Mouse (Mus musculus): ENCODE results near the gene Igsf23.
A peak's percentile ranks its signal among the peaks of the same experiment; 100 is the strongest.
"Not testable (repeated sequence)": the region's sequence is repeated elsewhere in the genome, so short reads cannot be mapped to it uniquely, and the experiment has no call there.

Gene Igsf23

DNA sequence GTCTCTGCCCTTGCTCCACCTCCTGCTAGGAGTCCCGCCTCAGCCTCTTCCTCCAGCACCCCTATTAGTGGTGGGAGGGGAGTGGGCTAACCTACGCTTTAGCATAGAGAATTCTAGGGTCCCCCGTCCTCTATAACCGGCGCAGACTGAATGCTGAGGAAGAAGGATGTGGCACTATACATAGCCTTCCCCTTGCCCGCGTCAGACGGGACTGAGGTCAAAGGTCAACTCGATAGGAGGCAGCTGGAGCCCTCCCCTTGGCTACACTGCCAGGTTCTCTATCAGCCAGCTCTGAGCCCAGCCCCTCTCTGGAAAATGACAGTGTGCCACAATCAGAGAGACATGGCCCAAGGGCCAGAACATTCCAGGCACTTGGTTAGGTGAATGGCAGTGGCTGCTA, at the start of gene Igsf23:
Gene Igsf23, minus strand, starts transcription at position 168 of the 400 bp plus-strand sequence.
- DNase-seq (ENCODE audit: low spot score): no peak

DNA sequence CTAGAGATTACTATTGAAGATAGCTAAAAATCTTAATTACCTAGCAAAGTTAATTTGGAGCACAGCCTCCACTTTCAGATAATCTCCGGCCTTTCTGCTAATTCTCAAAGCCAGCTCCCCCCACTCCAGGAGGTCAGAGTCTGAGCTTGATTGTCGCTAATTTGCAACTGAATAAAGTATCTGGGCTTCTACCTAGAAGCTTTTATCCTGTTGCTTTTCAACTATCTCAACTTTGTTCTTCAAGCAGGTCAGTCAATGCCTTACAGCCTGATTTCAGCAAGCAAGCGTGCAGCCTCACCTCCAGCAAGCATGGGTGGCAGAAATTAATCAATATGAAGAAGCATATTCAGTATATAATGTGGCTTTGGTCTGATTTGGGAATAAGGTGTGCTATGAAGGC, 46.2 kb upstream of the Igsf23 start:
- not testable (repeated sequence) for DNase-seq (ENCODE audit: low spot score)

- DNase-seq (ENCODE audit: low spot score): not testable (repeated sequence)
Observed at GRCm38 (mm10) chr7:19991165-19991564, 40.6 kb upstream of the Igsf23 start, which contains the start of gene Nlrp9b. TSS of gene Nlrp9b (plus strand) at chr7:19991465.

- DNase-seq (ENCODE audit: low spot score): no peak
Observed at GRCm38 (mm10) chr7:19971516-19971915, 21.0 kb upstream of the Igsf23 start.

- no peak for DNase-seq (ENCODE audit: low spot score)
Observed at GRCm38 (mm10) chr7:19970196-19970595, 19.6 kb upstream of the Igsf23 start.

- DNase-seq (ENCODE audit: low spot score): no peak
Observed at GRCm38 (mm10) chr7:19969541-19970090, 19.1 kb upstream of the Igsf23 start.

GRCm38 (mm10) chr7:19969106-19969505, 18.6 kb upstream of the Igsf23 start:
- DNase-seq (ENCODE audit: low spot score): no peak

GRCm38 (mm10) chr7:19964985-19965579, 14.5 kb upstream of the Igsf23 start, which contains the start of gene Ceacam20:
TSS of gene Ceacam20 (plus strand) at chr7:19965412.
- no peak for DNase-seq (ENCODE audit: low spot score)

DNA sequence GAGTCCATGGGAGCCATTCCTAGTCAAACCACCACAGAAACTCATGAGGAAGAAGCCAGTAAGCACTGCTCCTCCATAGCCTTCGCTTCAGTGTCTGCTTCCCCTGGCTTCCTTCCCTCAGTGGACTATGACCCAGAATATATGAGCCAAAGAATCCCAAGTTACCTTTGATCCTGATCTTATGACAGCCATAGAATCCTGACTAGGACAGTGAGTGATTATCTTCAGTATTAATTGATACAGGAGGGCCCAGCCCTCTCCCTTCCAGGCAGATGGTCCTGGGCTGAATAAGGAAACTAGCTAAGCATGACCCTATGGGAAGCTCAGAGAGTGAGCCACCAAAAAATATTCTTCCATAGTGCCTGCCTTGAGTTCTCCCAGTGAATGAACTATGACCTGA, 11.9 kb upstream of the Igsf23 start:
- no peak for DNase-seq (ENCODE audit: low spot score)

GRCm38 (mm10) chr7:19956341-19956781, 5.8 kb upstream of the Igsf23 start:
- DNase-seq (ENCODE audit: low spot score): peak; percentile 96

DNA sequence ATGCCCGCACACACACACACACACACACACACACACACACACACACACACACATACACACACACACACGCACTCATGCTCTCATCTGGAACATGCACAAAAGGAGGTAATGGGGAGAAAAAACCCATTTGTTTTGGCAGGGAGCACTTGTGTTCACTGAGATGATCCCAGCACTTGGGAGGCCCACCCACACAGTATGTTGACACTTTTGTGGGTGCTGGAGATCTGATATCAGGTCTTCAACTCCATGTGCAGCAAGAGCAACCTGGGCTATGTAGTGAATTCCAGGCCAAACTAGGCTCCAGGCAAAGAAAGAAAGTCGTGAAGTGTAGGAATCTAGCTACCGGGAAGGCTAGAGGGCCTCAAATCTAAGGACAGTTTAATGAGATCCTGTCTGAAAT, 5.3 kb upstream of the Igsf23 start:
- DNase-seq (ENCODE audit: low spot score): no peak

DNA sequence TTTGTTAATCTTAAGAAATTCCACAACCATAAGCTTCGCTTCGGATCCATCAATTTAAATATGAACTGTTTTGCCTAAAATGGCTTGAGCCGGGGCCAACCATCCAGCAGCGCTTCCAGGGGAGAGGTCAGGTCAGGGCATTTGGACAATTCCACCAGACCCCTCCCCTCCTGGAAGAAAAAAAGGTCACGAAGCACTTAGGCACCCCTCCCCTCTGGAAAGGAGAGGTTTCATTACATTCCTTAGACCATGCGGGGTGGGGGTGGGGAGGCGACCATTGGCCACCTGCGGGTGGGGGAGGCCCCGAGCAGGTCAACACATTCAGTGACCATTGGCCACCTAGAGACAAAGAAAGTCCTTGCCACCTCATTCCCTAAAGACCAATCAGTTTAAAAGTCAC, 2.5 kb upstream of the Igsf23 start:
- peak; percentile 25 for DNase-seq (ENCODE audit: low spot score)

GRCm38 (mm10) chr7:19952320-19952986, 1.9 kb upstream of the Igsf23 start:
- peak; percentile 39 for DNase-seq (ENCODE audit: low spot score)

DNA sequence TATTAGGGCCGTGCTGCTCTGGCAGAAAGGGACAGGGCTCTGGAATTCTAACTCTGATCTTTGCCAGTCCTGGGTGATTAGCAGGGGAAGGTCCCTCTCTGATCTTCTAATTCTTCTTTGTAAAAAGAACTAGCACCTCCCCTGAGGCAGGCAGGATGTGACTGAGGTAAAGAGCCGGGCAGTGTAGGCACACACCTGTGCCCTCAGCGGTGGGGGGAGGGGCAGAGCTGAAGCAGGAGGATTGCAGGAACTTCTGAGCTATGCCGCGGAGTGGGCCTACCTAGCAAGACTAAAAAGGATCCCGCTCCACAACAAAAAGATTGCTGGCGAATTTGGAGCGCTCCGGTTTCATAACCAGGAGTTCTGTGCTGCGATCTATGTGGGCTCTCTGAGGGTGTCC, 560 bp downstream of the Igsf23 start:
- no peak for DNase-seq (ENCODE audit: low spot score)

- no peak for DNase-seq (ENCODE audit: low spot score)
Observed at GRCm38 (mm10) chr7:19948956-19949355, 1.6 kb downstream of the Igsf23 start.

- DNase-seq (ENCODE audit: low spot score): no peak
Observed at GRCm38 (mm10) chr7:19945821-19946515, 4.6 kb downstream of the Igsf23 start.

- no peak for DNase-seq (ENCODE audit: low spot score)
Observed at GRCm38 (mm10) chr7:19945201-19945600, 5.4 kb downstream of the Igsf23 start.

DNA sequence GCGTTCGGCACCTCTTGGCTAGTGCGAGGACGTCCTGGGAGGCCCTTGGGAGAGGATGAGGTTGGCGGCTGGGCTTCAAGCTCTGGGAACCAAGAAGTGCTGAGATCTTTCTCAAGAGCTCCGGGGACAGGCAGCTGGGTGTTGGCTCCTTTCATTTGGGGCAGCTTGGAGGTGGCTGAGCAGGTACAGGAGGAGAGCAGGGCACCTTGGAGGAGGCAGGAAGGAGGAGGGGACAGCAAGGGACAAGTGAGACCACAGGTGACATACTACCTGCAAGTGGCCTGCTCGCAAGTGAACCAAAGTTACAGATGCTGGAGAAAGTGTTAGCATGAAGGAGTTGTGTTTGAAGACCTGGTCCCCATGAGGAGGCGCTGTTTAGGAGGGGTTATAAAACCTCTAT, 5.8 kb downstream of the Igsf23 start:
- no peak for DNase-seq (ENCODE audit: low spot score)

DNA sequence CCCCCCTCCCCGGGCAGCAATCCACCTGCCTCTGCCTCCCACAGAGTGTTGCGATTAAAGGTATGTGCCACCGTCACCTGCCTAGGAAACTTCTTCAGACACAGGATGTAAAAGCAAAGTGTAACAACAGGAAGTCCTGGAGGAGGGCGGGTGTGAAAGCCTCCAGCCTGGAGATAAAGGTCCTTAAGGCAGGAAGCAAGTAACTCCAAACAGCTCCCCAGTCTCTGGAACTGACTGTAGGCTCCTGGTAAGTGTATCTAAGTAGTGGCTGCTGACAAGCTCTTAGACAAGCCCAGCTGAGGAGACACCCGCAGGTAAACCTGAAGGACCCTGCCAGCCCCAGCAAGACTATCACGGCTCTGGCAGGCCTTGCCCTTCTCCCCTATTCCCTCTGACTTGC, 10.3 kb downstream of the Igsf23 start:
- DNase-seq (ENCODE audit: low spot score): no peak

GRCm38 (mm10) chr7:19939555-19940235, 10.9 kb downstream of the Igsf23 start:
- DNase-seq (ENCODE audit: low spot score): no peak

DNA sequence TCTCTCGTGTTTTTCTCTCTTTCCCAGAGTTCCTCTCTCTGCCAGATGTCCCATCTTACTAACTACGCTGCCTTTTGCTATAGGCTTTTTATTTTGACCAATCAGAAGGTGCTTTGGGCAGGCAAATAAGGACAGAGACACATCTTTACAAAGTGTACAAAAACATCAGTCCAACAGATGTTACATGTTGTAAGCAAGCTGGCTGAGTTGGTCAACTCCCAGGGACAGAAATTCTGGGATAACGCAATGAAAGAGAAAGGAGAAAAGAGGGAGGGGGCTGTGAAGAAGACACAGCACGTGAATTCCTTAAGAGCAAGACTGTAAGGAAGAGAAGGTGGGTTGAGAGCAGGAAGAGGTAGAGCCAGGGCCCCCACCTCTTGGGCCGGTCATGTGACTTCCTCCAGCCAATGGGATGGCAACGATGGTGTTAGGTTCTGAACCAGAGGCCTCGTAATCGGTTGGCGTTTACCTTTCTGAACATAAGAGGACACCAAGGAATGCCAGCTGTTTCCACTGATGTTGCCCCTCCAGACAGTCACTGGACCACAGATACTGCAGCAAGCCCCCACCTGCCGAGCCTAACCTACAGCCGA, 13.2 kb downstream of the Igsf23 start:
- DNase-seq (ENCODE audit: low spot score): no peak

- DNase-seq (ENCODE audit: low spot score): no peak
Observed at GRCm38 (mm10) chr7:19935961-19936360, 14.6 kb downstream of the Igsf23 start.

Measured in retina, embryonic 14.5 days (tissue).